Mouse (Mus musculus) MEL (cell line): ENCODE data around the gene Baiap2l1. TPM values are rescaled to one million over a fixed set of nuclear protein-coding genes. Genes with fewer than 3 reads are reported as not detected.

Experiments used
- DNase-seq: peaks from one replicate; pipeline ENCODE4 v3.0.0; 2011; ENCODE audit warnings: low read depth, low spot score
- H3K27ac ChIP-seq: 2 replicates; pipeline ENCODE4 v1.5.1; 2012; ENCODE audit warnings: low read depth, mild to moderate bottlenecking, control low read depth, low read length, moderate library complexity; ENCODE audit not compliant: control insufficient read depth
- H3K27me3 ChIP-seq, 2 experiments: fragments of 150-350 bp in 1 of 2; sonication (generic) in 1 of 2; 2 replicates each; pipeline ENCODE4 v1.6.1; 2012; ENCODE audit warnings: low read length in 2 of 2, mild to moderate bottlenecking in 2 of 2, improper control_type of control experiment in 1 of 2, moderate library complexity in 1 of 2; ENCODE audit not compliant: insufficient read depth in 2 of 2, control insufficient read depth in 1 of 2
- H3K36me3 ChIP-seq, 2 experiments: 2 replicates each; pipeline ENCODE4 v1.6.1; 2012 to 2014; ENCODE audit warnings: low read length in 2 of 2, improper control_type of control experiment in 1 of 2, inconsistent platforms in 1 of 2, mild to moderate bottlenecking in 1 of 2; ENCODE audit not compliant: insufficient read depth in 2 of 2, control insufficient read depth in 1 of 2
- H3K4me1 ChIP-seq, 2 experiments: fragments of 150-350 bp in 1 of 2; sonication (generic) in 1 of 2; 2 replicates each; pipeline ENCODE4 v1.6.1; 2012; ENCODE audit warnings: low read length in 2 of 2, improper control_type of control experiment in 1 of 2, mild to moderate bottlenecking in 1 of 2; ENCODE audit not compliant: insufficient read depth in 2 of 2, control insufficient read depth in 1 of 2
- H3K4me3 ChIP-seq, 2 experiments: fragments of 150-350 bp in 1 of 2; sonication (generic) in 1 of 2; 2 replicates each; pipeline ENCODE4 v1.5.1; 2012; ENCODE audit warnings: low read depth in 2 of 2, low read length in 2 of 2, mild to moderate bottlenecking in 2 of 2, moderate library complexity in 2 of 2, control low read depth in 1 of 2, improper control_type of control experiment in 1 of 2; ENCODE audit not compliant: control insufficient read depth in 1 of 2, insufficient read depth in 1 of 2
- H3K79me2 ChIP-seq: 2 replicates; pipeline ENCODE4 v1.6.1; 2012; ENCODE audit warnings: mild to moderate bottlenecking, low read length, moderate library complexity; ENCODE audit not compliant: control insufficient read depth, poor library complexity, insufficient read depth
- H3K9ac ChIP-seq: 2 replicates; pipeline ENCODE4 v1.6.1; 2012; ENCODE audit warnings: low read depth, mild to moderate bottlenecking, control low read depth, low read length, moderate library complexity; ENCODE audit not compliant: control insufficient read depth, poor library complexity, severe bottlenecking
- H3K9me3 ChIP-seq: fragments of 150-350 bp; sonication (generic); replicated peaks from 2 replicates; pipeline ENCODE4 v1.6.1; 2012; ENCODE audit warnings: mild to moderate bottlenecking, low read length, improper control_type of control experiment, moderate library complexity; ENCODE audit not compliant: insufficient read depth
- CHD1 ChIP-seq: IDR thresholded peaks from 2 replicates; pipeline ENCODE4 v1.6.1; 2012; ENCODE audit warnings: low read depth, mild to moderate bottlenecking, inconsistent platforms, low read length, improper control_type of control experiment
- CHD2 ChIP-seq: IDR thresholded peaks from 2 replicates; pipeline ENCODE4 v1.6.1; 2011; ENCODE audit warnings: low read length, improper control_type of control experiment
- ELF1 ChIP-seq: IDR thresholded peaks from 2 replicates; pipeline ENCODE4 v1.6.1; 2014; ENCODE audit warnings: low read depth, mild to moderate bottlenecking, inconsistent platforms, low read length, improper control_type of control experiment, moderate library complexity
- ETS1 ChIP-seq: IDR thresholded peaks from 2 replicates; pipeline ENCODE4 v1.6.1; 2012; ENCODE audit warnings: low read depth, mild to moderate bottlenecking, inconsistent platforms, low read length, improper control_type of control experiment, moderate library complexity
- JUND ChIP-seq: IDR thresholded peaks from 2 replicates; pipeline ENCODE4 v1.6.1; 2011; ENCODE audit warnings: low read depth, mild to moderate bottlenecking, improper control_type of control experiment, low read length
- KAT2A ChIP-seq: conservative IDR thresholded peaks from 2 replicates; pipeline ENCODE4 v1.6.1; 2012; ENCODE audit warnings: low read depth, low read length, improper control_type of control experiment, inconsistent platforms
- MAFK ChIP-seq: IDR thresholded peaks from 2 replicates; pipeline ENCODE4 v1.6.1; 2011; ENCODE audit warnings: low read depth, mild to moderate bottlenecking, low read length, improper control_type of control experiment, borderline replicate concordance
- MAX ChIP-seq: IDR thresholded peaks from 2 replicates; pipeline ENCODE4 v1.6.1; 2011; ENCODE audit warnings: low read length, improper control_type of control experiment
- MYB ChIP-seq: IDR thresholded peaks from 2 replicates; pipeline ENCODE4 v1.6.1; 2011; ENCODE audit warnings: mild to moderate bottlenecking, low read depth, low read length, improper control_type of control experiment
- MYC ChIP-seq: IDR thresholded peaks from 2 replicates; pipeline ENCODE4 v1.6.1; 2011; ENCODE audit warnings: low read depth, mild to moderate bottlenecking, low read length, improper control_type of control experiment, moderate library complexity
- NELFE ChIP-seq: IDR thresholded peaks from 2 replicates; pipeline ENCODE4 v1.6.1; 2011; ENCODE audit warnings: low read depth, low read length, improper control_type of control experiment
- NRF1 ChIP-seq: IDR thresholded peaks from 2 replicates; pipeline ENCODE4 v1.6.1; 2014; ENCODE audit warnings: low read depth, mild to moderate bottlenecking, inconsistent platforms, low read length, improper control_type of control experiment, moderate library complexity; ENCODE audit not compliant: poor library complexity, insufficient read depth, severe bottlenecking
- POLR2A ChIP-seq, 2 experiments: IDR thresholded peaks; 2 replicates each; pipeline ENCODE4 v1.6.1; 2011 to 2012; ENCODE audit warnings: low read length in 2 of 2, mild to moderate bottlenecking in 2 of 2, control low read depth in 1 of 2, improper control_type of control experiment in 1 of 2, low read depth in 1 of 2, moderate library complexity in 1 of 2; ENCODE audit not compliant: control insufficient read depth in 1 of 2, insufficient read depth in 1 of 2, poor library complexity in 1 of 2
- RCOR1 ChIP-seq: IDR thresholded peaks from 2 replicates; pipeline ENCODE4 v1.6.1; 2012; ENCODE audit warnings: low read depth, mild to moderate bottlenecking, inconsistent platforms, low read length, improper control_type of control experiment
- SIN3A ChIP-seq: IDR thresholded peaks from 2 replicates; pipeline ENCODE4 v1.6.1; 2012; ENCODE audit warnings: low read length, improper control_type of control experiment, inconsistent platforms
- SMC3 ChIP-seq: IDR thresholded peaks from 2 replicates; pipeline ENCODE4 v1.6.1; 2011; ENCODE audit warnings: low read depth, low read length, improper control_type of control experiment
- TAL1 ChIP-seq: IDR thresholded peaks from 2 replicates; pipeline ENCODE4 v1.6.1; 2012; ENCODE audit warnings: mild to moderate bottlenecking, inconsistent platforms, low read length, moderate library complexity, mixed read lengths
- TBP ChIP-seq: IDR thresholded peaks from 2 replicates; pipeline ENCODE4 v1.8.0; 2011; ENCODE audit warnings: low read depth, low read length, improper control_type of control experiment
- USF1 ChIP-seq: IDR thresholded peaks from 2 replicates; pipeline ENCODE4 v1.6.1; 2014; ENCODE audit warnings: low read depth, mild to moderate bottlenecking, inconsistent platforms, low read length, improper control_type of control experiment, moderate library complexity
- USF2 ChIP-seq, 2 experiments: IDR thresholded peaks; 2 replicates each; pipeline ENCODE4 v1.6.1; 2011 to 2012; ENCODE audit warnings: improper control_type of control experiment in 2 of 2, low read length in 2 of 2, borderline replicate concordance in 1 of 2, inconsistent platforms in 1 of 2, low read depth in 1 of 2, mild to moderate bottlenecking in 1 of 2; ENCODE audit not compliant: insufficient read depth in 1 of 2
- ZC3H11A ChIP-seq: IDR thresholded peaks from 2 replicates; pipeline ENCODE4 v1.6.1; 2012; ENCODE audit warnings: low read depth, mild to moderate bottlenecking, inconsistent platforms, low read length, improper control_type of control experiment
- ZKSCAN1 ChIP-seq: IDR thresholded peaks from 2 replicates; pipeline ENCODE4 v1.6.1; 2012; ENCODE audit warnings: low read depth, mild to moderate bottlenecking, inconsistent platforms, low read length, improper control_type of control experiment, moderate library complexity
- ZNF384 ChIP-seq: IDR thresholded peaks from 2 replicates; pipeline ENCODE4 v1.6.1; 2012; ENCODE audit warnings: low read depth, mild to moderate bottlenecking, inconsistent platforms, low read length, improper control_type of control experiment
- polyA plus RNA-seq, 2 experiments: library from polyadenylated mRNA; stranded (reverse) in 1 of 2; unstranded in 1 of 2; fragments of >175 nt in 1 of 2; fragments of >200 nt in 1 of 2; gene quantifications; 2 replicates each; pipeline versions ENCODE4 v1.2.1 to v1.2.4; 2012; ENCODE audit warnings: low replicate concordance in 2 of 2, low read depth in 1 of 2; ENCODE audit not compliant: insufficient read length in 2 of 2, insufficient read depth in 1 of 2, missing spikeins in 1 of 2
- total RNA-seq: library from RNA; depleted of rRNA; stranded (reverse); fragments of 300-350 nt; gene quantifications from 2 replicates; pipeline ENCODE4 v1.2.3, GENCODE M21; 2012

Baiap2l1 gene
- total and polyA plus RNA-seq, 3 experiments, result 0.06 TPM; not detected in 2

DNA sequence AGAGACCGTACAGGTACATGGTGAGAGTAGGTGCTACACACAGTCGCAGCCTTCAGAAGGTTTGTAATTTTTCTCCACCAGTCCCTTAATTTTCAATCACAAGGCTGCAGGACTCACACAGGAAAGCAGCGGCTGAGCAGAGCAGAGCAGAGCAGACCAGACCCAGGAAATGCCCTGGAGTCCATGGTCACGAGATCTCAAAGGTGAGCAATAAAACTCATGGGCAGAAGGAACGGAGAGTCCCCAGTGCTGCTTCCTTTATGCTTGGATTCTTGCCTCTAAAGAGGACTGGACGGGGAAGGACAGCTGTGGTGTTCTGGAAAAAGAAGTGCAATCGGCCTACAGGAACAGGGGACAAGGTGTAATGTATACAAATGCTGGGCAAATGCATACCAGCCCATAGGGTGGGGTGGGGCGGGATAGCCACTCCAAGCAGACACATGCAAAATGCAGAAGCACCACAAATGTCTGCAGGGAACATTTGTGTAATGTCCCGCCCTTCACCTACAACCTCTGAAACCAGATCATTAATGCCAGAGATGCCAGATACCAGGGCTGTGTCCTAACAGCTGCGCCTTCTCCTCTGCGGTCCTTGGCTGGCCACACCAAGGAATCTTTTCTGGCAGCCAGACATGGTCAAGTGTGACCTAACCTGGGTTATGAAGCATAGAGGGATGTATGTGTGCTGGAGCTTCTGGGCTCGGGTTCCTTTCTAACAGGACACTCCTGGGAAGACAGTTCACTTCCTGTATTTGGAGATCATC, 43.0 kb downstream of the Baiap2l1 start:
- H3K27ac ChIP-seq, result no peak overlapping the region
- H3K27me3 ChIP-seq, result no peaks in the 10 kb centered on the region; a peak in 1 of 4 replicates
- DNase-seq, result no peak
- H3K9ac ChIP-seq, result no peak overlapping the region
- no peak overlapping the region for H3K4me3 ChIP-seq
- H3K4me1 ChIP-seq, result no peaks in the 10 kb centered on the region
- no peaks in the 10 kb centered on the region for H3K36me3 ChIP-seq
- H3K9me3 ChIP-seq, result no peaks in the 10 kb centered on the region
- TF ChIP-seq MYC (no peak), CHD1 (no peak), SMC3 (no peak), MAX (no peak), USF2 (IDR thresholded peaks at IDR 0.05; ENCODE audit: borderline replicate concordance in 1 of 2, insufficient read depth in 1 of 2, low read depth in 1 of 2, low read length in 2 of 2) (no peak), KAT2A (no peak), JUND (no peak), NELFE (no peak), NRF1 (no peak), ELF1 (no peak), ZKSCAN1 (no peak), TAL1 (no peak), CHD2 (no peak), ETS1 (no peak), TBP (no peak), ZNF384 (no peak)
- H3K79me2 ChIP-seq, result no peaks in the 10 kb centered on the region

DNA sequence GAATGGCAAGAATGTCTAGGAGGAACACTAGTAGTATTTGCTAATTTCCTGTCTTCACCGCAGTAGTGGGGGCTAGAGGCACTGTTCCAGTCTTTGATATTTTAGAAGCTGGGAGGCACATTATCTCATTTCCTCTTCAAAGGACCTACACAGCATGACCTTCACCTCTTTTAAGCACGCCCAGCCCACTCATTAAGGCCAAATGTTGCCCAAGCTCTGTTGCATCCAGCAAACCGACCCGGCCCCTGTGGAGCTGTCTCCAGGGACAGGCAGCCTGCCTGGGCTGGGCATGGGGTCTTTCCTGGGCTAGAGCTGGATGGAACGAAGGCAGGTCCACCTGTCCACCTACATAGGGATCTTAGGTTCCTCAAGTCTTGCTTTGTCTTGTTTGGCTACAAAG, 44.6 kb downstream of the Baiap2l1 start:
- no peak for DNase-seq
- H3K27me3 ChIP-seq, result no peaks in the 10 kb centered on the region; a peak in 1 of 4 replicates
- no peaks in the 10 kb centered on the region for H3K4me1 ChIP-seq
- no peaks in the 10 kb centered on the region for H3K79me2 ChIP-seq
- H3K27ac ChIP-seq, result no peak overlapping the region
- no peak overlapping the region for H3K4me3 ChIP-seq
- TF ChIP-seq CHD2, result no peak
- TF ChIP-seq POLR2A (IDR thresholded peaks at IDR 0.05; ENCODE audit: control insufficient read depth in 1 of 2, insufficient read depth in 1 of 2, low read depth in 1 of 2, low read length in 2 of 2, poor library complexity in 1 of 2), result no peak
- no peak for TF ChIP-seq SIN3A
- TF ChIP-seq MYB, result no peak
- TF ChIP-seq ZNF384, result no peak
- no peak for TF ChIP-seq ETS1
- TF ChIP-seq RCOR1, result no peak
- TF ChIP-seq MYC, result no peak
- no peak for TF ChIP-seq ELF1
- no peak for TF ChIP-seq USF1
- no peak for TF ChIP-seq MAFK
- TF ChIP-seq MAX, result no peak
- TF ChIP-seq ZC3H11A, result no peak
- no peak for TF ChIP-seq TBP
- TF ChIP-seq, all 39 proteins: peak for 0
- Histone ChIP-seq H3K36me3 (no peaks in the 10 kb centered on the region), H3K9me3 (no peaks in the 10 kb centered on the region), H3K9ac (no peak overlapping the region)
